Mouse (Mus musculus) CH12.LX (cell line): ENCODE data around the gene Hs3st3b1.

Experiments used
- CTCF ChIP-seq, 2 experiments: IDR thresholded peaks in 1 of 2; conservative IDR thresholded peaks in 1 of 2; 2 replicates each; pipeline ENCODE4 v1.5.1; 2011 to 2012; ENCODE audit warnings: low read depth in 2 of 2, low read length in 2 of 2, improper control_type of control experiment in 1 of 2, inconsistent platforms in 1 of 2, mild to moderate bottlenecking in 1 of 2, moderate library complexity in 1 of 2
- ELF1 ChIP-seq: IDR thresholded peaks from 2 replicates; pipeline ENCODE4 v1.6.1; 2014; ENCODE audit warnings: low read depth, mild to moderate bottlenecking, inconsistent platforms, low read length, improper control_type of control experiment
- POLR2A ChIP-seq: IDR thresholded peaks from 2 replicates; pipeline ENCODE4 v1.6.1; 2011; ENCODE audit warnings: low read depth, mild to moderate bottlenecking, improper control_type of control experiment, low read length
- RCOR1 ChIP-seq: conservative IDR thresholded peaks from 2 replicates; pipeline ENCODE4 v1.6.1; 2012; ENCODE audit warnings: low read depth, mild to moderate bottlenecking, inconsistent platforms, low read length, improper control_type of control experiment
- SMC3 ChIP-seq: IDR thresholded peaks from 2 replicates; pipeline ENCODE4 v1.6.1; 2011; ENCODE audit warnings: low read depth, low read length, improper control_type of control experiment

GRCm38 (mm10) chr11:63947024-63947423 lies 24.9 kb upstream of the Hs3st3b1 start:
- TF ChIP-seq POLR2A (no peak), RCOR1 (no peak), CTCF (conservative IDR thresholded peaks at IDR 0.05 in 1 of 2, IDR thresholded peaks at IDR 0.05 in 1 of 2; ENCODE audit: low read depth in 2 of 2, low read length in 2 of 2) (no peak), SMC3 (no peak), ELF1 (no peak)
